ENCODE assay signal across 26 mouse cellular contexts in genomic region chr10:88761524-88762212, GRCm38 (mm10). TPM values are rescaled to one million over a fixed set of nuclear protein-coding genes. Genes with fewer than 3 reads are reported as not detected.
DNase-seq lines count a peak whose midpoint lies in the region; ATAC-seq lines count a peak whose summit lies in the region.
"Had no signal": no experiment of that assay in that cellular context is flagged by ENCODE, and none has a peak within 500 bp of the region (broad histone marks: within the 10 kb centered on the region; RNA-seq: fewer than 3 reads in every experiment).

No protein-coding gene starts in this region.

- H3K4me1 ChIP-seq in heart, embryonic 12.5 days (replicated peaks), result no peaks in the 10 kb centered on the region
- H3K4me1 ChIP-seq: forebrain, embryonic 10.5 days; hindbrain, embryonic 12.5 days; limb, embryonic 10.5 days; liver, embryonic 15.5 days; lung, embryonic 15.5 days had no signal

- intact Hi-C loops in heart, postnatal 14 days (cut with DNase I), result no loop called here

- H3K27me3 ChIP-seq in heart, embryonic 12.5 days (replicated peaks), result no peaks in the 10 kb centered on the region
- H3K27me3 ChIP-seq: CH12.LX; hindbrain, embryonic 12.5 days; liver, embryonic 15.5 days; lung, embryonic 15.5 days; Patski had no signal

- peak; percentile 11 to 28 for DNase-seq in heart, postnatal 14 days
- peak; percentile 32 to 41 for DNase-seq in kidney, postnatal 4 days
- no peak for DNase-seq in kidney, adult 8-10 months
- peak; percentile 39 for DNase-seq in brain, adult 2 months (ENCODE audit: low read depth, low spot score)
- peak; percentile 22 to 50 for DNase-seq in layer of hippocampus, adult 8-10 months (ENCODE audit: low spot score in 2 of 2)
- DNase-seq in adrenal gland, adult 8-10 months, result no peak
- DNase-seq: B cell, adult 2 months; cerebellum, adult 11-12 months; cerebellum, postnatal 10 days; gastrocnemius, adult 2 months; liver; lung, postnatal 4 days; thymus, postnatal 14 days had no signal

- H3K27ac ChIP-seq in heart, embryonic 12.5 days (ENCODE audit: poor library complexity, severe bottlenecking), result no peak overlapping the region
- H3K27ac ChIP-seq: forebrain, embryonic 10.5 days; gastrocnemius, adult 2 months; hindbrain, embryonic 12.5 days; limb, embryonic 10.5 days; liver, embryonic 15.5 days; lung, embryonic 15.5 days had no signal

- 85% methylated on average over 13 of the region's 13 CpGs for WGBS in heart, embryonic 12.5 days

- no peaks in the 10 kb centered on the region for H3K9me3 ChIP-seq in heart, embryonic 12.5 days (replicated peaks)
- H3K9me3 ChIP-seq: forebrain, embryonic 10.5 days; G1E; hindbrain, embryonic 12.5 days; limb, embryonic 10.5 days; liver, embryonic 15.5 days; lung, embryonic 15.5 days had no signal

- H3K36me3 ChIP-seq in heart, embryonic 12.5 days, result peaks cover 82% of the 10 kb centered on the region

- no peak for ATAC-seq in heart, embryonic 12.5 days (ENCODE audit: insufficient number of reproducible peaks, low FRiP score)
- ATAC-seq in megakaryocyte-erythroid progenitor cell, adult 5-6 weeks (replicated peaks; ENCODE audit: low FRiP score, low TSS enrichment, poor library complexity, severe bottlenecking), result no peak
- ATAC-seq: intestine, postnatal 0 days; midbrain, embryonic 16.5 days; Patski had no signal

- no peak overlapping the region for H3K4me3 ChIP-seq in heart, embryonic 12.5 days
- H3K4me3 ChIP-seq: forebrain, embryonic 10.5 days; gastrocnemius, adult 2 months; hindbrain, embryonic 12.5 days; limb, embryonic 10.5 days; liver, embryonic 15.5 days; lung, embryonic 15.5 days had no signal

- no peak overlapping the region for H3K4me2 ChIP-seq in heart, embryonic 12.5 days
- H3K4me2 ChIP-seq: heart, embryonic 11.5 days; hindbrain, embryonic 12.5 days; liver, embryonic 15.5 days; lung, embryonic 15.5 days had no signal

- no peak overlapping the region for H3K9ac ChIP-seq in heart, embryonic 12.5 days
- H3K9ac ChIP-seq: hindbrain, embryonic 12.5 days; liver, embryonic 15.5 days; lung, embryonic 15.5 days had no signal

RNA-seq across cellular contexts. Expression of gene Arl1, which starts 31.0 kb away (rescaled TPM):
- total RNA-seq in heart, postnatal 14 days (2021), result 10 to 100 TPM; 76.3 to 78.2 TPM
- 139 and 141 TPM in 2 replicates for polyA plus RNA-seq in heart, embryonic 12.5 days (2016; fragmentation: Nextera tagmentation; extraction: Ambion mirVana)
- total RNA-seq in layer of hippocampus, adult 8-10 months (2022), result 100 to 1,000 TPM; 124 to 140 (median 133) TPM
- 36.5 and 51.3 TPM in 2 replicates for total RNA-seq in megakaryocyte-erythroid progenitor cell, adult 5-6 weeks (2014; fragmentation: Nextera tagmentation)
- 89.4 and 91.0 TPM in 2 replicates for total RNA-seq in megakaryocyte-erythroid progenitor cell, adult 5-6 weeks (2017)
- 100 to 1,000 TPM in 2 of 4 experiments, 10 to 100 TPM in 2; 95.3 to 107 (median 101) TPM for total RNA-seq in adrenal gland, adult 8-10 months (2022)

Comparison
In these comparisons a context has a peak if more than half of its experiments do, and no peak if none do; other contexts are left out.
1. DNase-seq: peak in heart, postnatal 14 days (2 of 2), kidney, postnatal 4 days (2 of 2), brain, adult 2 months (single experiment) and layer of hippocampus, adult 8-10 months (2 of 2); none in kidney, adult 8-10 months (0 of 2) and adrenal gland, adult 8-10 months (single experiment).